Mouse (Mus musculus): Measurements from ENCODE around the gene Tmbim1. TPM values are rescaled to one million over a fixed set of nuclear protein-coding genes. Genes with fewer than 3 reads are reported as not detected.

The Tmbim1 gene
- polyA plus RNA-seq, 1 experiment from 2014 or later: 29.2 TPM

DNA sequence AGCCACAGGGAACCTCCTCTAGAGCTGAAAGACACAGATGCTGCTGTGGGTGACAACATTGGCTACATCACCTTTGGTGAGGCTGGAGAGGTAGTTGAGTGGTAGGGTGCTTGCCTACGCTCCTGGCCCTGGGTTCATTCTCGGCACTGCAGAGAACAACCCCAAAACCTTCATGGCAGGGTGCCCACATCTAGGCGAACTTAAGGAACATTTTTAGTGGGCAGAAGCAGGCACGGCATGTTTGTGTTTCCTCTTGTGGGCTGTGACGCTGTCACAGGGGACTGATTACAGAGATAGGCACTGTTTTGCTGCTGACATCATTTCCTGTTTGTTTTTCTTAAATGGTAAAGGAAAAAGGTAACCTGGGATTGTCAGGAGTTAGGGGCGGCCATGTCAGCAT, 42.9 kb downstream of the Tmbim1 start:
- Histone ChIP-seq H3K36me3 (ENCODE audit: control insufficient read depth, insufficient read depth, low read length) (peaks cover 56% of the 10 kb centered on the region), H3K27me3 (ENCODE audit: control insufficient read depth, insufficient read depth, low read length) (no peaks in the 10 kb centered on the region), H3K9me3 (replicated peaks; ENCODE audit: control insufficient read depth, low read length) (no peaks in the 10 kb centered on the region), H3K4me1 (ENCODE audit: control insufficient read depth, insufficient read depth, low read length) (no peaks in the 10 kb centered on the region), H3K4me2 (no peak overlapping the region), H3K9ac (ENCODE audit: low read depth, low read length) (no peak overlapping the region), H3K27ac (ENCODE audit: low read depth, low read length) (no peak overlapping the region), H3K4me3 (ENCODE audit: low read depth, low read length) (no peak overlapping the region)
- no peak for ATAC-seq (replicated peaks; ENCODE audit: insufficient number of reproducible peaks, low FRiP score, low TSS enrichment)
- 77% methylated on average over 6 of the region's 6 CpGs for WGBS (ENCODE audit: insufficient replicate concordance)

DNA sequence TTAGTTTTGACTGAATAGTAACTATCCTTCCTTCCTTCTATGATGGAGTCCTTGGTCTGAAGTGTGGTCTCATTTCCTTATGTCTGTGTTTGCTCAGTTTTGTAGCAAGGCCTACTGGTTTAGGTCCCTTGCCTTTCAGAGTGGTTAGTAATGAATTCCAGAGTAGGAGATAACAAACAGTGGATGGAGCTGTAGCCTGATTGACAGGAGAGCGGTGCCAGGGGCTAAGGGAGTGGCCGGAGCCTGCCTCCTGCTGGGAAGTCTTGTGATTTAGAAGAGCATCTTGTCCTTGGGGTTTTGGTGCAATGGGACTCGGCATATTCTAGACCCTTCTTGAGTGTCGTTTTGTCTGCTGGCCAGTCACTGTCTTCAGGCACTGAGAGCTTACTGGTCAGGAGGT, 48.6 kb downstream of the Tmbim1 start:
- Histone ChIP-seq H3K36me3 (ENCODE audit: control insufficient read depth, insufficient read depth, low read length) (peaks cover 24% of the 10 kb centered on the region), H3K9ac (ENCODE audit: low read depth, low read length) (no peak overlapping the region), H3K27ac (ENCODE audit: low read depth, low read length) (peak overlapping the region; percentile 35; the same call in 1 of the 2 replicates), H3K4me1 (ENCODE audit: control insufficient read depth, insufficient read depth, low read length) (peaks cover 19% of the 10 kb centered on the region), H3K4me2 (no peak overlapping the region), H3K9me3 (replicated peaks; ENCODE audit: control insufficient read depth, low read length) (no peaks in the 10 kb centered on the region), H3K4me3 (ENCODE audit: low read depth, low read length) (no peak overlapping the region), H3K27me3 (ENCODE audit: control insufficient read depth, insufficient read depth, low read length) (no peaks in the 10 kb centered on the region)
- no peak for ATAC-seq (replicated peaks; ENCODE audit: insufficient number of reproducible peaks, low FRiP score, low TSS enrichment)
- 44% methylated on average over 4 of the region's 4 CpGs for WGBS (ENCODE audit: insufficient replicate concordance)

DNA sequence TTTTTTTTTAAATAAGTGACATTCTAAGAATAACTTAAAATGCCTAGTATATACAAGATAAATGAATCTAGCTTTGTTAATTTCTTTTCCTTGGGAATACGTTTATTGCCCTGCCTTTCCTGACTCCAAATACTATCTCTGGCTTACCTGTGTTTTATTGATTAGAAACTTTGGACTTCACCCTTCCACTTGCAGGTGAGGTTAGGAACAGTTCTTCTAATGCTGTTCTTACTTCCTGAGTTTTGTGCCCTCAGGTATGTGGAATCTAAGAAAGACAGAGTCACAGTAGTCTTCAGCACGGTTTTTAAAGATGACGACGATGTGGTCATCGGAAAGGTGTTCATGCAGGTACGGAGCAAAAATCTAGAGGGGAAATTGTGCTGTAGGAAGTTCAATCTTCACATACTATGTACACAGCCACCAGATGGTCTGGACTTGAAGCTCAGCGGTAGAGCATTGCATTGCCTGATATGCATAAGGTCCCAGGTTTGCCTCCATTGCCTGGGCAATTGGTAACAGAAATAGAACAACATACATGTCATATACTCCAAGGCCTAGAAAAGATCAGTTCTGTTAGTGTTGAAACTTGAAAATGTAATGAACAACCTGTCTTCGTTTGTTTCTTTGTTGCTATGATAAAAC, 49.6 kb downstream of the Tmbim1 start:
- Histone ChIP-seq H3K9me3 (replicated peaks; ENCODE audit: control insufficient read depth, low read length) (no peaks in the 10 kb centered on the region), H3K4me1 (ENCODE audit: control insufficient read depth, insufficient read depth, low read length) (peaks cover 19% of the 10 kb centered on the region), H3K4me2 (no peak overlapping the region), H3K9ac (ENCODE audit: low read depth, low read length) (no peak overlapping the region), H3K4me3 (ENCODE audit: low read depth, low read length) (no peak overlapping the region), H3K27ac (ENCODE audit: low read depth, low read length) (no peak overlapping the region; the same call in 1 of the 2 replicates), H3K27me3 (ENCODE audit: control insufficient read depth, insufficient read depth, low read length) (no peaks in the 10 kb centered on the region), H3K36me3 (ENCODE audit: control insufficient read depth, insufficient read depth, low read length) (peaks cover 29% of the 10 kb centered on the region)
- WGBS (ENCODE audit: insufficient replicate concordance): 95% methylated on average over 8 of the region's 8 CpGs
- no peak for ATAC-seq (replicated peaks; ENCODE audit: insufficient number of reproducible peaks, low FRiP score, low TSS enrichment)

DNA sequence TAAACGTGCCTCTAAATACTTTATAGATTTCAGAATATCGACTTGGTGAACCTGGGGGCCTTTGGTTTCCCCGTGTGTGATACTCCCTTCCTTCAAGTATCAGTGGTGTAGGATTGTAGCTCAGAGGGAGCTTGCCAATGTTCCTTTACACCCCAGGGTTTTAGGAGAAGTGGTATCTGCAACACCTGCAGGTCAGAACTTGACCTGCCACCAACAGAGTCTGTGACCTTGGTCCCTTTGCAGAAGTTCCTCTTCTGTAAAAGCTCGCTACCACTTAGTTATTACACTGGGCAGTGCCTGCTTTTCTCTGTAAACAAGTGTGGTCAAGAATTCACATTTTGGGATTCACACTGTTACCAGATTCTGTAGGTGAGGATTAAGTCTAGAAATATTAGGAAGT, 55.3 kb downstream of the Tmbim1 start:
- no peak overlapping the region for H3K27ac ChIP-seq (ENCODE audit: low read depth, low read length)
- H3K36me3 ChIP-seq (ENCODE audit: control insufficient read depth, insufficient read depth, low read length): peaks cover 16% of the 10 kb centered on the region
- H3K4me2 ChIP-seq: no peak overlapping the region
- H3K4me3 ChIP-seq (ENCODE audit: low read depth, low read length): no peak overlapping the region
- WGBS (ENCODE audit: insufficient replicate concordance): 84% methylated on average over 4 of the region's 4 CpGs
- no peak overlapping the region for H3K9ac ChIP-seq (ENCODE audit: low read depth, low read length)
- H3K4me1 ChIP-seq (ENCODE audit: control insufficient read depth, insufficient read depth, low read length): peaks cover 21% of the 10 kb centered on the region; the same call in 1 of the 2 replicates
- no peaks in the 10 kb centered on the region for H3K27me3 ChIP-seq (ENCODE audit: control insufficient read depth, insufficient read depth, low read length)
- no peak for ATAC-seq (replicated peaks; ENCODE audit: insufficient number of reproducible peaks, low FRiP score, low TSS enrichment)
- no peaks in the 10 kb centered on the region for H3K9me3 ChIP-seq (replicated peaks; ENCODE audit: control insufficient read depth, low read length)

DNA sequence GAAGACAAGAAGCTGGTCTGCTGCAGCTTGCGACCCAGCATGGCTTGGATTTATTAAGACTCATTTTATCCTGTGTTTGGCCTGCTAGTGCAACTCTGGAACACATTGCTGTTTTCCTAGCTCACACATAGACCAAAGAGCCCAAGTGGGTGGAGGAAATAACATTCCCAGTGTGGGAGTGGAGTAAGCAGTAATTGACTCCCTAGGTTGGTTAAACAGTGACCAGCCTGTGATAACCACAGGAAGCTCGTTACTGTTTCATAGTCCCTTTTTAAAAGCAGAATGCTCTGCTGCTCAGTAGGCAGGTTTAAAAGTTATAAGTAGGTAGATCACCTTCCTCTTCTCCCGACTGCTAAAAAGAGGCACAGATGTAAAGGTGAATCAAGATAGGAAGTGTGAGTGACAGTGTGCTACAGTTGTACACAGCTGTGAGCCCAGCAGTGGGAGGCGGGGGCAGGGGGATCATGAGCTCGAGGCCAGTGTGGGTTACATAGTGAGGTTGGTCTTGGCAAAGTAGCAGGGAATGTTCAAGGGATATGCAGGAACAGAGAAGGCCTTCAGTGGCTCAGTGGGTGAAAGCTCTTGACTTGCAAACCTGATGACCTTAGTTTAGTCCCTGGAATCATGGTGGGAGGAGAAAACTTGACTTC, 56.0 kb downstream of the Tmbim1 start:
- H3K4me2 ChIP-seq: no peak overlapping the region
- no peak overlapping the region for H3K4me3 ChIP-seq (ENCODE audit: low read depth, low read length)
- no peaks in the 10 kb centered on the region for H3K9me3 ChIP-seq (replicated peaks; ENCODE audit: control insufficient read depth, low read length)
- H3K27me3 ChIP-seq (ENCODE audit: control insufficient read depth, insufficient read depth, low read length): no peaks in the 10 kb centered on the region
- peak overlapping the region; percentile 60; the same call in 1 of the 2 replicates for H3K27ac ChIP-seq (ENCODE audit: low read depth, low read length)
- H3K4me1 ChIP-seq (ENCODE audit: control insufficient read depth, insufficient read depth, low read length): peaks cover 21% of the 10 kb centered on the region
- no peak for ATAC-seq (replicated peaks; ENCODE audit: insufficient number of reproducible peaks, low FRiP score, low TSS enrichment)
- H3K36me3 ChIP-seq (ENCODE audit: control insufficient read depth, insufficient read depth, low read length): peaks cover 12% of the 10 kb centered on the region
- no peak overlapping the region for H3K9ac ChIP-seq (ENCODE audit: low read depth, low read length)
- WGBS (ENCODE audit: insufficient replicate concordance): 68% methylated on average over 5 of the region's 5 CpGs

DNA sequence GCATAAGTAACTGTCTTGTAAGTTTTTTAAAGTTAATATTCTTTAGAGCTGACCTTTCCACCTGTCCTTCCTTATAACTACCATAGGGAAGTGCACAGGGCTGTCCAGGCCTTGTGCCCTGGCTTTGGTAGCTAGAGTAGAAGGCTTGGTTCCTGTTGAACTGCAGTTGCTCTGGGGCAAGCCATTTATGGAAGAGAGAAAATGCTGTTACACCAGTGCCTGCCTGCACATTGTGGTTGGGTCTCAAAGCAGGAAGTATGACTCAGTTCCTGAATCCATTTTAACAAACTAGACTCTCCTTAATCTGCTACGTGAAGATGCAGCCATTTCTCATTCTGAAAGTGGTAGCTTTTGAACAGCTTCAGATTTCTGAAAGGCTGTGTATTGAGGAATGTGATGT, 56.6 kb downstream of the Tmbim1 start:
- no peaks in the 10 kb centered on the region for H3K9me3 ChIP-seq (replicated peaks; ENCODE audit: control insufficient read depth, low read length)
- ATAC-seq (replicated peaks; ENCODE audit: insufficient number of reproducible peaks, low FRiP score, low TSS enrichment): no peak
- no peak overlapping the region for H3K4me2 ChIP-seq
- no peaks in the 10 kb centered on the region for H3K27me3 ChIP-seq (ENCODE audit: control insufficient read depth, insufficient read depth, low read length)
- peak overlapping the region; percentile 60 for H3K27ac ChIP-seq (ENCODE audit: low read depth, low read length)
- no peak overlapping the region for H3K4me3 ChIP-seq (ENCODE audit: low read depth, low read length)
- peaks cover 12% of the 10 kb centered on the region for H3K36me3 ChIP-seq (ENCODE audit: control insufficient read depth, insufficient read depth, low read length)
- 60% methylated on average over 1 of the region's 1 CpGs for WGBS (ENCODE audit: insufficient replicate concordance)
- peaks cover 17% of the 10 kb centered on the region for H3K4me1 ChIP-seq (ENCODE audit: control insufficient read depth, insufficient read depth, low read length)
- H3K9ac ChIP-seq (ENCODE audit: low read depth, low read length): no peak overlapping the region

DNA sequence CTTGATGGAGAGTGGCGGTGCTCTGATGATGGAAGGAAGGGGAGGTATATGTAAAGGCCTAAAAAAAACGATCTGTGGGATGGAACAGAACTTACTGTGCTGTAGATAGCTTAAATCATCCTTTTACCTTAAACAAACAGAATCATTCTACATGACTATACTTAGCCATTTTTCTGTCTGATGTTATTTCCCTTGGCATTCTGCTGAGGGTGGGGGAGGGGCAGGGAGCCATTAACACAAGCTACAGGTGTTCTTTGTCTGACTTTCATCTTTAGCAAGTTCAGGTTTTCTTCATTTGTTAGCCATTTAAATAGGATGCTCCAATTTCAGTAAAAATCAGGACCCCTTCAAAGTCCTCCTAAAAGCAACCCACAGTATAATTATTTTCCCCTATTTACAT, 59.9 kb downstream of the Tmbim1 start:
- no peak for ATAC-seq (replicated peaks; ENCODE audit: insufficient number of reproducible peaks, low FRiP score, low TSS enrichment)
- Histone ChIP-seq H3K4me3 (ENCODE audit: low read depth, low read length) (no peak overlapping the region), H3K9me3 (replicated peaks; ENCODE audit: control insufficient read depth, low read length) (no peaks in the 10 kb centered on the region), H3K4me2 (no peak overlapping the region), H3K27ac (ENCODE audit: low read depth, low read length) (no peak overlapping the region), H3K27me3 (ENCODE audit: control insufficient read depth, insufficient read depth, low read length) (no peaks in the 10 kb centered on the region), H3K36me3 (ENCODE audit: control insufficient read depth, insufficient read depth, low read length) (peaks cover 4% of the 10 kb centered on the region; the same call in 1 of the 2 replicates), H3K4me1 (ENCODE audit: control insufficient read depth, insufficient read depth, low read length) (peaks cover 26% of the 10 kb centered on the region), H3K9ac (ENCODE audit: low read depth, low read length) (no peak overlapping the region)
- 71% methylated on average over 2 of the region's 2 CpGs for WGBS (ENCODE audit: insufficient replicate concordance)

DNA sequence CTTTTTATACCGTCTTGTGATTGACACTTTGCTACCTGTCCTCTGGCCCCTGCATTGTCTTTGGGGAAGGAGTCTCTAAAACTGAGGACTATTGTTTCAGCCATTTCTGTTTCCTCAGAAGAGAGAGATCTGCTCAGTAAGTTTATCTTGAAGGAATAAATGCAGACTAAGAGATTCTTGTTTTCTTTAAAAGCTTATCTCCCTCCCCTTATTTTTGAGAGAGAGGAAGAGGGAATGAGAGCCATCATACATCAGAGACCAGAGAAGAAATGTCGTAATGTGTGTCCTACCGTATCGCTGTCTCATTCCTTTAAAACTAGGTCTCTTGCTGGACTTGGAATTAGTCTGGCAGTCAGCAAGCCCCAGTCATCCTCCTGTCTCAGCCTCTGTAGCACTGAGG, 64.6 kb downstream of the Tmbim1 start:
- 55% methylated on average over 4 of the region's 4 CpGs for WGBS (ENCODE audit: insufficient replicate concordance)

DNA sequence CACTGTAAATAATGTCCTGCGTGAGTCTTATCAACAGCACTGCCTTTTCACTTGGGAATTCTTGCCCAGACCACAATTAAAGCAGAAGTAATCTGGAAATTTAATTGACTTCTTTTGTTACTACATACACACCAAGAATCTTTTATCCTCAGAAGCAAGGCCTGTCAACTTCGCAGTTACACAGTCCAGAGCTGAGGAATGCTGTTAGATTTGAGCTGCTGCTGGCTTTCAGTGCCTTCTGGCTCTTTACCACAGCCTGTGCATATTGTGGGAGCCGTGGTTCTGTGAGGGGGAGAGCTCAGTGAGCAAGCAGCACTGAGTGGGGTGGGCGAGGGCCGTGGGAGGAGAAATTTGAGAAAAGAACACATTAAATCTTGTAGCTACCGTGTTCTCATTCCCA, 65.1 kb downstream of the Tmbim1 start:
- Histone ChIP-seq H3K36me3 (ENCODE audit: control insufficient read depth, insufficient read depth, low read length) (no peaks in the 10 kb centered on the region), H3K27ac (ENCODE audit: low read depth, low read length) (peak overlapping the region; percentile 57), H3K4me2 (peak overlapping the region; percentile 78), H3K4me3 (ENCODE audit: low read depth, low read length) (peak overlapping the region; percentile 76; the same call in 1 of the 2 replicates), H3K4me1 (ENCODE audit: control insufficient read depth, insufficient read depth, low read length) (peaks cover 43% of the 10 kb centered on the region), H3K27me3 (ENCODE audit: control insufficient read depth, insufficient read depth, low read length) (no peaks in the 10 kb centered on the region), H3K9ac (ENCODE audit: low read depth, low read length) (no peak overlapping the region), H3K9me3 (replicated peaks; ENCODE audit: control insufficient read depth, low read length) (no peaks in the 10 kb centered on the region)
- 33% methylated on average over 6 of the region's 6 CpGs for WGBS (ENCODE audit: insufficient replicate concordance)
- ATAC-seq (replicated peaks; ENCODE audit: insufficient number of reproducible peaks, low FRiP score, low TSS enrichment): no peak; the same call in 1 of the 2 replicates

More for the DNA sequence above, 64.6 kb downstream of the Tmbim1 start:
- H3K36me3 ChIP-seq (ENCODE audit: control insufficient read depth, insufficient read depth, low read length): no peaks in the 10 kb centered on the region
- ATAC-seq (replicated peaks; ENCODE audit: insufficient number of reproducible peaks, low FRiP score, low TSS enrichment): no peak
- no peaks in the 10 kb centered on the region for H3K9me3 ChIP-seq (replicated peaks; ENCODE audit: control insufficient read depth, low read length)
- peak overlapping the region; percentile 57 for H3K27ac ChIP-seq (ENCODE audit: low read depth, low read length)
- peak overlapping the region; percentile 78 for H3K4me2 ChIP-seq
- no peak overlapping the region for H3K9ac ChIP-seq (ENCODE audit: low read depth, low read length)
- H3K4me1 ChIP-seq (ENCODE audit: control insufficient read depth, insufficient read depth, low read length): peaks cover 44% of the 10 kb centered on the region
- H3K27me3 ChIP-seq (ENCODE audit: control insufficient read depth, insufficient read depth, low read length): no peaks in the 10 kb centered on the region
- no peak overlapping the region for H3K4me3 ChIP-seq (ENCODE audit: low read depth, low read length)

All from heart, embryonic 11.5 days (tissue).